Mouse (Mus musculus) lung, postnatal 0 days (tissue): ENCODE data around the gene Gsdma.

Experiments used
- CTCF ChIP-seq: IDR thresholded peaks from 2 replicates; pipeline ENCODE4 v1.5.1; 2016; ENCODE audit warnings: antibody characterized with exemption, mild to moderate bottlenecking
- EP300 ChIP-seq: IDR thresholded peaks from 2 replicates; pipeline ENCODE4 v1.6.1; 2016; ENCODE audit warnings: antibody characterized with exemption, mild to moderate bottlenecking, control low read depth

- no peak for TF ChIP-seq CTCF
- no peak for TF ChIP-seq EP300
Measured at GRCm38 (mm10) chr11:98646459-98646858, 17.7 kb upstream of the Gsdma start, which contains the start of gene Gsdma2.
